Mouse (Mus musculus) hindbrain, embryonic 11.5 days (tissue): ENCODE measurements around the gene Slc12a5. TPM values are rescaled to one million over a fixed set of nuclear protein-coding genes. Genes with fewer than 3 reads are reported as not detected.

Experiments used
- ATAC-seq: fragments of 200-750 bp; cut with Nextera tagmentation; 2 replicates; pipeline ENCODE4 v1.8.0; 2017; ENCODE audit warnings: mild to moderate bottlenecking, moderate TSS enrichment, moderate library complexity; ENCODE audit not compliant: low FRiP score
- DNase-seq: peaks from one replicate; pipeline ENCODE4 v3.0.0-alpha.2; 2015; ENCODE audit warnings: low spot score
- H3K27ac ChIP-seq: fragments of 300-500 bp; sonication (generic); 2 replicates; pipeline ENCODE4 v1.5.1; 2014; ENCODE audit warnings: mild to moderate bottlenecking, low read depth, low read length
- H3K27me3 ChIP-seq: fragments of 300-500 bp; sonication (generic); 2 replicates; pipeline ENCODE4 v1.6.1; 2014; ENCODE audit warnings: mild to moderate bottlenecking, low read length, moderate library complexity, mixed read lengths; ENCODE audit not compliant: control insufficient read depth, insufficient read depth
- H3K36me3 ChIP-seq: fragments of 300-500 bp; sonication (generic); 2 replicates; pipeline ENCODE4 v1.6.1; 2014; ENCODE audit warnings: mild to moderate bottlenecking, low read length, moderate library complexity, mixed read lengths; ENCODE audit not compliant: control insufficient read depth, insufficient read depth
- H3K4me1 ChIP-seq: fragments of 300-500 bp; sonication (generic); replicated peaks from 2 replicates; pipeline ENCODE4 v1.6.1; 2014; ENCODE audit warnings: low read length, mixed read lengths; ENCODE audit not compliant: control insufficient read depth, insufficient read depth
- H3K4me2 ChIP-seq: fragments of 300-500 bp; sonication (generic); replicated peaks from 2 replicates; pipeline ENCODE4 v1.6.1; 2014; ENCODE audit warnings: mild to moderate bottlenecking, low read depth, low read length
- H3K4me3 ChIP-seq: fragments of 300-500 bp; sonication (generic); 2 replicates; pipeline ENCODE4 v1.5.1; 2014; ENCODE audit warnings: low read depth, low read length
- H3K9ac ChIP-seq: fragments of 300-500 bp; sonication (generic); 2 replicates; pipeline ENCODE4 v1.6.1; 2014; ENCODE audit warnings: low read depth, low read length
- H3K9me3 ChIP-seq: fragments of 300-500 bp; sonication (generic); 2 replicates; pipeline ENCODE4 v1.6.1; 2016; ENCODE audit warnings: low read length; ENCODE audit not compliant: control insufficient read depth
- WGBS: fragments of 180-500 bp; shearing (Covaris S2); extraction: QIAGEN DNeasy Blood & Tissue Kit; methylation state at CpG from one replicate; pipeline ENCODE4 v1.1.7; 2014; 5-methylcytosine and 5-hydroxymethylcytosine counted together
- polyA plus RNA-seq: library from polyadenylated mRNA; unstranded; fragments of >200 nt; fragmentation: Nextera tagmentation; extraction: Ambion mirVana; gene quantifications from 2 replicates; pipeline ENCODE4 v1.2.1, GENCODE M21; 2014

Gene Slc12a5
- polyA plus RNA-seq, 1 experiment from 2014 or later: 7.4 TPM

GRCm38 (mm10) chr2:165035058-165035431 lies 74.4 kb downstream of the Slc12a5 start:
- H3K4me3 ChIP-seq: peak overlapping the region; percentile 98; the same call in 1 of the 2 replicates
- 23% methylated on average over 5 of the region's 5 CpGs for WGBS

GRCm38 (mm10) chr2:165037415-165037814 lies 76.8 kb downstream of the Slc12a5 start:
- Histone ChIP-seq H3K4me3 (no peak overlapping the region), H3K27ac (no peak overlapping the region), H3K27me3 (no peaks in the 10 kb centered on the region), H3K4me1 (peaks cover 10% of the 10 kb centered on the region; the same call in 1 of the 2 replicates), H3K36me3 (no peaks in the 10 kb centered on the region), H3K4me2 (no peak overlapping the region), H3K9me3 (no peaks in the 10 kb centered on the region), H3K9ac (no peak overlapping the region)
- 63% methylated on average over 4 of the region's 4 CpGs for WGBS
- ATAC-seq: no peak
- DNase-seq: no peak

More at GRCm38 (mm10) chr2:165035058-165035431, 74.4 kb downstream of the Slc12a5 start:
- Histone ChIP-seq H3K4me2 (peak overlapping the region; percentile 32; the same call in 1 of the 2 replicates), H3K9me3 (no peaks in the 10 kb centered on the region), H3K4me1 (peaks cover 12% of the 10 kb centered on the region; the same call in 1 of the 2 replicates), H3K27ac (peak overlapping the region; percentile 88), H3K36me3 (no peaks in the 10 kb centered on the region), H3K9ac (no peak overlapping the region; the same call in 1 of the 2 replicates), H3K27me3 (no peaks in the 10 kb centered on the region)
- DNase-seq (no peak), ATAC-seq (peak; percentile 75; the same call in 1 of the 2 replicates)

GRCm38 (mm10) chr2:165042126-165042525 lies 81.5 kb downstream of the Slc12a5 start:
- H3K27me3 ChIP-seq: no peaks in the 10 kb centered on the region
- WGBS: 82% methylated on average over 5 of the region's 5 CpGs
- no peak overlapping the region for H3K4me2 ChIP-seq
- H3K4me3 ChIP-seq: no peak overlapping the region
- H3K27ac ChIP-seq: no peak overlapping the region
- H3K9me3 ChIP-seq: no peaks in the 10 kb centered on the region
- H3K9ac ChIP-seq: no peak overlapping the region
- H3K36me3 ChIP-seq: no peaks in the 10 kb centered on the region
- DNase-seq (no peak), ATAC-seq (no peak)
- H3K4me1 ChIP-seq: no peaks in the 10 kb centered on the region; the same call in 1 of the 2 replicates

GRCm38 (mm10) chr2:165043090-165043636 lies 82.6 kb downstream of the Slc12a5 start:
- 8% methylated on average over 17 of the region's 17 CpGs for WGBS
- Histone ChIP-seq H3K4me2 (peak overlapping the region; percentile 9; the same call in 1 of the 2 replicates), H3K9me3 (no peaks in the 10 kb centered on the region), H3K4me1 (no peaks in the 10 kb centered on the region; the same call in 1 of the 2 replicates), H3K9ac (peak overlapping the region; percentile 32; the same call in 1 of the 2 replicates), H3K27me3 (no peaks in the 10 kb centered on the region), H3K4me3 (no peak overlapping the region), H3K36me3 (no peaks in the 10 kb centered on the region), H3K27ac (peak overlapping the region; percentile 19; the same call in 1 of the 2 replicates)
- DNase-seq (peak; percentile 67), ATAC-seq (peak; percentile 56; the same call in 1 of the 2 replicates)

- no peak overlapping the region for H3K4me3 ChIP-seq
- peak; percentile 14; the same call in 1 of the 2 replicates for ATAC-seq
These were observed 83.1 kb downstream of the Slc12a5 start for GRCm38 (mm10) chr2:165043729-165044128.

GRCm38 (mm10) chr2:165049044-165049443 lies 88.4 kb downstream of the Slc12a5 start:
- no peak for ATAC-seq

More at GRCm38 (mm10) chr2:165043729-165044128, 83.1 kb downstream of the Slc12a5 start:
- H3K27ac ChIP-seq: peak overlapping the region; percentile 19; the same call in 1 of the 2 replicates
- no peaks in the 10 kb centered on the region for H3K9me3 ChIP-seq
- no peak overlapping the region for H3K4me2 ChIP-seq
- 46% methylated on average over 2 of the region's 2 CpGs for WGBS
- H3K9ac ChIP-seq: no peak overlapping the region; the same call in 1 of the 2 replicates
- no peak for DNase-seq
- H3K27me3 ChIP-seq: no peaks in the 10 kb centered on the region
- no peaks in the 10 kb centered on the region for H3K36me3 ChIP-seq
- H3K4me1 ChIP-seq: no peaks in the 10 kb centered on the region; the same call in 1 of the 2 replicates

More at GRCm38 (mm10) chr2:165049044-165049443, 88.4 kb downstream of the Slc12a5 start:
- no peak overlapping the region for H3K4me3 ChIP-seq
- DNase-seq: no peak
- no peak overlapping the region for H3K27ac ChIP-seq
- no peak overlapping the region for H3K9ac ChIP-seq
- no peaks in the 10 kb centered on the region for H3K4me1 ChIP-seq
- H3K27me3 ChIP-seq: no peaks in the 10 kb centered on the region
- no peaks in the 10 kb centered on the region for H3K36me3 ChIP-seq
- no peaks in the 10 kb centered on the region for H3K9me3 ChIP-seq
- H3K4me2 ChIP-seq: no peak overlapping the region
- WGBS: 44% methylated on average over 5 of the region's 5 CpGs

Other genes with a start within 250 kb of the Slc12a5 start
- gene Spint5, start 245.5 kb upstream of the Slc12a5 start, polyA plus RNA-seq: not detected in 2 replicates
- 0.53 and 1.0 TPM in 2 replicates for gene Wfdc3, start 214.9 kb upstream of the Slc12a5 start, polyA plus RNA-seq
- gene Dnttip1, start 214.8 kb upstream of the Slc12a5 start, polyA plus RNA-seq: 79.4 and 81.5 TPM in 2 replicates
- gene Ube2c, start 190.9 kb upstream of the Slc12a5 start, polyA plus RNA-seq: 498 and 520 TPM in 2 replicates
- gene Tnnc2, start 180.8 kb upstream of the Slc12a5 start, polyA plus RNA-seq: 4.8 and 7.1 TPM in 2 replicates
- 8.6 and 11.6 TPM in 2 replicates for gene Snx21, start 175.0 kb upstream of the Slc12a5 start, polyA plus RNA-seq
- gene Acot8, start 155.9 kb upstream of the Slc12a5 start, polyA plus RNA-seq: 11.9 and 12.8 TPM in 2 replicates
- 13.3 and 13.7 TPM in 2 replicates for gene Zswim3, start 155.7 kb upstream of the Slc12a5 start, polyA plus RNA-seq
- 22.9 and 23.0 TPM in 2 replicates for gene Zswim1, start 138.1 kb upstream of the Slc12a5 start, polyA plus RNA-seq
- not detected in 2 replicates for gene Spata25, start 132.3 kb upstream of the Slc12a5 start, polyA plus RNA-seq
- 85.7 and 92.0 TPM in 2 replicates for gene Ctsa, start 127.9 kb upstream of the Slc12a5 start, polyA plus RNA-seq
- 3.0 and 4.4 TPM in 2 replicates for gene Neurl2, start 127.3 kb upstream of the Slc12a5 start, polyA plus RNA-seq
- 62.2 and 67.6 TPM in 2 replicates for gene Pltp, start 103.1 kb upstream of the Slc12a5 start, polyA plus RNA-seq
- gene Pcif1, start 81.5 kb upstream of the Slc12a5 start, polyA plus RNA-seq: 58.1 and 60.0 TPM in 2 replicates
- gene Zfp335, start 49.0 kb upstream of the Slc12a5 start, polyA plus RNA-seq: 8.6 and 8.8 TPM in 2 replicates
- 1.3 TPM in 2 replicates for gene Mmp9, start 20.0 kb upstream of the Slc12a5 start, polyA plus RNA-seq
- gene Ncoa5, start 74.1 kb downstream of the Slc12a5 start, polyA plus RNA-seq: 79.0 and 79.5 TPM in 2 replicates
- gene Cd40, start 94.8 kb downstream of the Slc12a5 start, polyA plus RNA-seq: 4.6 and 4.9 TPM in 2 replicates
- gene 1700025C18Rik, start 129.9 kb downstream of the Slc12a5 start, polyA plus RNA-seq: not detected in 2 replicates